Mouse (Mus musculus) heart, adult 2 months (tissue): ENCODE data around the gene Ccdc124.

Experiments used
- CTCF ChIP-seq: fragments of 200-600 bp; IDR thresholded peaks from 2 replicates; pipeline ENCODE4 v1.8.1; 2022; ENCODE audit warnings: antibody characterized with exemption, mild to moderate bottlenecking, moderate library complexity
- POLR2A ChIP-seq: fragments of 200-500 bp; IDR thresholded peaks from 2 replicates; pipeline ENCODE4 v1.6.1; 2011; ENCODE audit warnings: mild to moderate bottlenecking, low read depth, low read length, control low read depth; ENCODE audit not compliant: insufficient read depth

- TF ChIP-seq POLR2A: no peak
- TF ChIP-seq CTCF: no peak
Observed at GRCm38 (mm10) chr8:70914704-70915103, 41.0 kb upstream of the Ccdc124 start.
